Mouse (Mus musculus) embryonic fibroblast, embryonic 13.5 days (primary cell): Measurements from ENCODE around the gene Wnt16.

Experiments
- CTCF ChIP-seq: IDR thresholded peaks from 2 replicates; pipeline ENCODE4 v1.5.1; 2011; ENCODE audit warnings: mild to moderate bottlenecking, control low read depth, low read length, moderate library complexity, borderline replicate concordance; ENCODE audit not compliant: insufficient read depth
- POLR2A ChIP-seq: IDR thresholded peaks from 2 replicates; pipeline ENCODE4 v1.6.1; 2011; ENCODE audit warnings: low read depth, mild to moderate bottlenecking, control low read depth, low read length, moderate library complexity

DNA sequence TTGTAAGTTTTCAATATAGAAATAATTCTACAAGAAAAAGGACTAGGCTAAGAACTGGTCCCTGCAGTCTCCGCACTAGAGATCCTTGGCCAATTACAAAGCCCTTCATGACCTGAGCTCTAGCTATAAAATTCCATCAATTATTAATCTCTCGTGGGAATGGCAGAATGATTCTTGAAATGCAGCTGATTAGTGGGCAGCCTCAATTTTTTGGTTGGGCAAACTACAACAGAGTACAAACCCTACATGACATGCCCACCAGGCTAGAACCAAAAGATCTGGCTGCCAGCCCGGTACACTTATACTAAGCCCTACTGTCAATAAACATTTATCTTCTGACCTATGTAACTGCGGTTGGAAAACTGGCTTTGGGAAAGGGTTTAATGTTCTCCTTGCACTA, 39.1 kb downstream of the Wnt16 start:
- TF ChIP-seq POLR2A (no peak), CTCF (no peak)
